Mouse (Mus musculus) bone marrow, adult 2 months (tissue): ENCODE measurements at regions not wholly inside any gene's neighbourhood (a gene's known extent, or its start where the extent isn't known, plus 50 kb on each side); places are given as distances from the start of the nearest gene placed in this dataset.

Source experiments
- H3K27ac ChIP-seq: fragments of 200-500 bp; 2 replicates; pipeline ENCODE4 v1.5.1; 2012; ENCODE audit warnings: low read depth, mild to moderate bottlenecking, control low read depth, inconsistent platforms, low read length; ENCODE audit not compliant: control insufficient read depth, poor library complexity, insufficient read depth
- H3K4me1 ChIP-seq: fragments of 200-500 bp; 2 replicates; pipeline ENCODE4 v1.6.1; 2011; ENCODE audit warnings: low read length; ENCODE audit not compliant: control insufficient read depth, insufficient read depth
- H3K4me3 ChIP-seq: fragments of 200-500 bp; replicated peaks from 2 replicates; pipeline ENCODE3; 2011; ENCODE audit warnings: mild to moderate bottlenecking, low read depth, low read length, control low read depth; ENCODE audit not compliant: control insufficient read depth
- CTCF ChIP-seq: fragments of 200-500 bp; IDR thresholded peaks from 2 replicates; pipeline ENCODE4 v1.5.1; 2011; ENCODE audit warnings: low read length, control low read depth; ENCODE audit not compliant: control insufficient read depth, insufficient read depth
- POLR2A ChIP-seq: fragments of 200-500 bp; IDR thresholded peaks from 2 replicates; pipeline ENCODE4 v1.6.1; 2011; ENCODE audit warnings: low read depth, mild to moderate bottlenecking, control low read depth, low read length, borderline replicate concordance; ENCODE audit not compliant: control insufficient read depth
- WGBS: fragments of 180-500 bp; shearing (Covaris S2); methylation state at CpG from one replicate; pipeline ENCODE4 v1.1.7; 2018; 5-methylcytosine and 5-hydroxymethylcytosine counted together

GRCm38 (mm10) chr8:26746811-26747210, 230.3 kb upstream of the Zfp703 start:
- WGBS: 79% methylated on average over 3 of the region's 3 CpGs
- H3K4me3 ChIP-seq: no peak overlapping the region
- no peak for TF ChIP-seq CTCF
- TF ChIP-seq POLR2A: no peak
- H3K27ac ChIP-seq: no peak overlapping the region
- H3K4me1 ChIP-seq: no peaks in the 10 kb centered on the region; the same call in 1 of the 2 replicates

GRCm38 (mm10) chr8:26747241-26747972, 229.7 kb upstream of the Zfp703 start:
- TF ChIP-seq POLR2A: no peak
- no peaks in the 10 kb centered on the region; the same call in 1 of the 2 replicates for H3K4me1 ChIP-seq
- no peak overlapping the region for H3K27ac ChIP-seq
- 47% methylated on average over 19 of the region's 19 CpGs for WGBS
- no peak overlapping the region for H3K4me3 ChIP-seq

- H3K4me3 ChIP-seq: no peak overlapping the region
- no peaks in the 10 kb centered on the region; the same call in 1 of the 2 replicates for H3K4me1 ChIP-seq
- H3K27ac ChIP-seq: no peak overlapping the region
- TF ChIP-seq POLR2A (no peak), CTCF (no peak)
- 45% methylated on average over 14 of the region's 14 CpGs for WGBS
Measured at GRCm38 (mm10) chr8:26748161-26748971, 228.8 kb upstream of the Zfp703 start.

GRCm38 (mm10) chr8:26748972-26749291, 228.2 kb upstream of the Zfp703 start:
- Histone ChIP-seq H3K27ac (no peak overlapping the region), H3K4me1 (no peaks in the 10 kb centered on the region; the same call in 1 of the 2 replicates), H3K4me3 (no peak overlapping the region)
- TF ChIP-seq CTCF (no peak), POLR2A (no peak)
- WGBS: 63% methylated on average over 1 of the region's 1 CpGs

GRCm38 (mm10) chr8:26750120-26750519, 227.0 kb upstream of the Zfp703 start:
- no peak for TF ChIP-seq POLR2A
- TF ChIP-seq CTCF: no peak

GRCm38 (mm10) chr8:26751651-26752050, 225.5 kb upstream of the Zfp703 start:
- Histone ChIP-seq H3K4me3 (no peak overlapping the region), H3K4me1 (no peaks in the 10 kb centered on the region; the same call in 1 of the 2 replicates), H3K27ac (no peak overlapping the region)
- WGBS: 82% methylated on average over 5 of the region's 5 CpGs
- TF ChIP-seq CTCF (no peak), POLR2A (no peak)

More at GRCm38 (mm10) chr8:26750120-26750519, 227.0 kb upstream of the Zfp703 start:
- H3K27ac ChIP-seq: no peak overlapping the region
- WGBS: 74% methylated on average over 1 of the region's 1 CpGs
- H3K4me1 ChIP-seq: no peaks in the 10 kb centered on the region; the same call in 1 of the 2 replicates
- no peak overlapping the region for H3K4me3 ChIP-seq

- no peak for TF ChIP-seq CTCF
- no peak for TF ChIP-seq POLR2A
- Histone ChIP-seq H3K27ac (no peak overlapping the region), H3K4me3 (no peak overlapping the region), H3K4me1 (no peaks in the 10 kb centered on the region)
- WGBS: 77% methylated on average over 2 of the region's 2 CpGs
Measured at GRCm38 (mm10) chr8:26756452-26756851, 220.7 kb upstream of the Zfp703 start.

- Histone ChIP-seq H3K27ac (no peak overlapping the region), H3K4me3 (no peak overlapping the region), H3K4me1 (no peaks in the 10 kb centered on the region)
- no peak for TF ChIP-seq POLR2A
- no peak for TF ChIP-seq CTCF
- WGBS: 86% methylated on average over 1 of the region's 1 CpGs
Measured at GRCm38 (mm10) chr8:26760726-26761125, 216.4 kb upstream of the Zfp703 start.
